In the genomic region with DNA sequence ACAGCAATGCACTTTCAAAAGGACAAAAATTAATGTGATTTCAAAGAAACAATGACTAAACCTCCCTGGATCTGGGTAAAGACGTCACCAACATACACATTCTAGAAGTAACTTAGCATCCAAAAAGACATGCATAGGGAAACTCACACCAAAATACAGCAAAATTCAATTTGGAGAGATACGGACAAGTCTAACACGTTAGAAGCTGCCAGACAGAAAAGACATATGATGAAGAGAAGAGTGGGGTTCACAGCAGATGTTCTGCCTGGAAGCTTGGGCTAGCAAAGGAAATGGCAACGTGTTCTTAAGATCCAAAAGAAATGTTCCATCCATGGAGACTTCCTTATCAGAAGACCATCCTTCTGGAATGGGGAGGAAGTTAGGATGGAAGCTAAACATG, we compare ENCODE assay signal across 19 mouse cellular contexts.
"Had no signal": no experiment of that assay in that cellular context is flagged by ENCODE, and none has a peak within 500 bp of the region (broad histone marks: within the 10 kb centered on the region; RNA-seq: fewer than 3 reads in every experiment).

No protein-coding gene starts in this region.

- DNase-seq: lung, adult 18-20 months; lung, embryonic 14.5 days; lung, postnatal 10 days; lung, postnatal 4 days; midbrain, embryonic 14.5 days; retina, postnatal 1 day; right cerebral cortex, adult 18-20 months; right cerebral cortex, postnatal 25 days; right cerebral cortex, postnatal 4 days; spleen, adult 18-20 months; thymus, adult 2 months; thymus, postnatal 25 days; thymus, postnatal 4 days had no signal

- H3K27ac ChIP-seq: midbrain, embryonic 10.5 days; midbrain, embryonic 12.5 days; neural tube, embryonic 13.5 days; neural tube, embryonic 15.5 days had no signal

- H3K4me3 ChIP-seq: midbrain, embryonic 10.5 days; midbrain, embryonic 12.5 days; myocyte; neural tube, embryonic 13.5 days; neural tube, embryonic 15.5 days had no signal

- ATAC-seq: midbrain, embryonic 16.5 days had no signal
